10 mouse cellular contexts compared by ENCODE assay signal in genomic region chr5:134436782-134437458, GRCm38 (mm10). TPM values are rescaled to one million over a fixed set of nuclear protein-coding genes. Genes with fewer than 3 reads are reported as not detected.
DNase-seq lines count a peak whose midpoint lies in the region; ATAC-seq and TF ChIP-seq lines count a peak whose summit lies in the region.
"Had no signal": no experiment of that assay in that cellular context is flagged by ENCODE, and none has a peak within 500 bp of the region (broad histone marks: within the 10 kb centered on the region; RNA-seq: fewer than 3 reads in every experiment).

No protein-coding gene starts in this region.

- H3K4me3 ChIP-seq in heart, embryonic 12.5 days: no peak overlapping the region
- no peak overlapping the region for H3K4me3 ChIP-seq in lung, embryonic 16.5 days (ENCODE audit: low read length)
- H3K4me3 ChIP-seq in intestine, embryonic 14.5 days (ENCODE audit: low read depth, low read length): no peak overlapping the region
- H3K4me3 ChIP-seq in stomach, postnatal 0 days (ENCODE audit: low read depth, low read length): no peak overlapping the region
- H3K4me3 ChIP-seq: liver, embryonic 12.5 days had no signal

- no peak overlapping the region for H3K9ac ChIP-seq in heart, embryonic 12.5 days
- H3K9ac ChIP-seq in lung, embryonic 16.5 days (ENCODE audit: low read length): no peak overlapping the region
- H3K9ac ChIP-seq in intestine, embryonic 14.5 days (ENCODE audit: low read length): no peak overlapping the region
- H3K9ac ChIP-seq in stomach, postnatal 0 days (ENCODE audit: low read length): no peak overlapping the region
- H3K9ac ChIP-seq: liver, embryonic 12.5 days had no signal

- no peak for TF ChIP-seq CTCF in stomach, postnatal 0 days (IDR thresholded peaks at IDR 0.05; ENCODE audit: low read depth)

- no peak overlapping the region for H3K4me2 ChIP-seq in heart, embryonic 12.5 days
- H3K4me2 ChIP-seq in lung, embryonic 16.5 days (ENCODE audit: low read depth, low read length): no peak overlapping the region
- no peak overlapping the region for H3K4me2 ChIP-seq in intestine, embryonic 14.5 days (ENCODE audit: low read length)
- H3K4me2 ChIP-seq in stomach, postnatal 0 days (replicated peaks; ENCODE audit: low read depth): no peak overlapping the region
- H3K4me2 ChIP-seq: liver, embryonic 12.5 days had no signal

- 0 out of 2 replicates have a peak, but pooled peaks cover 4% of the 10 kb centered on the region for H3K36me3 ChIP-seq in heart, embryonic 12.5 days
- no peaks in the 10 kb centered on the region for H3K36me3 ChIP-seq in lung, embryonic 16.5 days (ENCODE audit: control insufficient read depth, insufficient read depth, low read length)
- peaks cover 6% of the 10 kb centered on the region; the same call in 1 of the 2 replicates for H3K36me3 ChIP-seq in intestine, embryonic 14.5 days (ENCODE audit: control insufficient read depth, insufficient read depth, low read length)
- no peaks in the 10 kb centered on the region for H3K36me3 ChIP-seq in stomach, postnatal 0 days (ENCODE audit: control insufficient read depth, insufficient read depth, low read length)
- H3K36me3 ChIP-seq: G1E; liver, embryonic 12.5 days had no signal

- H3K9me3 ChIP-seq in heart, embryonic 12.5 days (replicated peaks): no peaks in the 10 kb centered on the region
- no peaks in the 10 kb centered on the region for H3K9me3 ChIP-seq in lung, embryonic 16.5 days (ENCODE audit: control insufficient read depth, low read length)
- H3K9me3 ChIP-seq in intestine, embryonic 14.5 days (ENCODE audit: control insufficient read depth, low read length): no peaks in the 10 kb centered on the region
- no peaks in the 10 kb centered on the region for H3K9me3 ChIP-seq in stomach, postnatal 0 days (ENCODE audit: control insufficient read depth, low read length)
- H3K9me3 ChIP-seq: G1E; liver, embryonic 12.5 days had no signal

- no peaks in the 10 kb centered on the region for H3K27me3 ChIP-seq in heart, embryonic 12.5 days (replicated peaks)
- H3K27me3 ChIP-seq in lung, embryonic 16.5 days (ENCODE audit: control insufficient read depth, insufficient read depth, low read depth, low read length): no peaks in the 10 kb centered on the region
- no peaks in the 10 kb centered on the region for H3K27me3 ChIP-seq in intestine, embryonic 14.5 days (replicated peaks; ENCODE audit: control insufficient read depth, insufficient read depth, low read length)
- H3K27me3 ChIP-seq in stomach, postnatal 0 days (ENCODE audit: control insufficient read depth, insufficient read depth, low read length): no peaks in the 10 kb centered on the region
- H3K27me3 ChIP-seq: liver, embryonic 12.5 days had no signal

- H3K4me1 ChIP-seq in heart, embryonic 12.5 days (replicated peaks): peaks cover 87% of the 10 kb centered on the region
- H3K4me1 ChIP-seq in lung, embryonic 16.5 days (replicated peaks; ENCODE audit: control insufficient read depth, insufficient read depth, low read length): peaks cover 35% of the 10 kb centered on the region
- H3K4me1 ChIP-seq in intestine, embryonic 14.5 days (replicated peaks; ENCODE audit: control insufficient read depth, insufficient read depth, low read length): peaks cover 47% of the 10 kb centered on the region
- H3K4me1 ChIP-seq in stomach, postnatal 0 days (replicated peaks; ENCODE audit: control insufficient read depth, insufficient read depth): peaks cover 15% of the 10 kb centered on the region

- DNase-seq in heart, adult 8-10 months (ENCODE audit: low spot score): no peak
- DNase-seq in lung, postnatal 10 days: no peak
- no peak for DNase-seq in intestine, embryonic 14.5 days (ENCODE audit: low spot score)
- peak; percentile 45 for DNase-seq in stomach, postnatal 0 days (ENCODE audit: low spot score)
- no peak for DNase-seq in cerebellum, adult 18-20 months

- TF ChIP-seq EP300 in stomach, postnatal 0 days (optimal IDR thresholded peaks at IDR 0.05): no peak

- 85% methylated on average over 13 of the region's 13 CpGs for WGBS in heart, embryonic 12.5 days
- WGBS in lung, embryonic 16.5 days: 81% methylated on average over 13 of the region's 13 CpGs
- 82% methylated on average over 13 of the region's 13 CpGs for WGBS in intestine, embryonic 14.5 days
- 67% methylated on average over 13 of the region's 13 CpGs for WGBS in stomach, postnatal 0 days

- H3K27ac ChIP-seq in heart, embryonic 12.5 days (ENCODE audit: poor library complexity, severe bottlenecking): peak overlapping the region; percentile 96
- H3K27ac ChIP-seq in lung, embryonic 16.5 days (ENCODE audit: low read length): 0 out of 2 replicates have a peak overlapping the region, but pooled peaks have one; percentile 27
- H3K27ac ChIP-seq in intestine, embryonic 14.5 days (ENCODE audit: low read depth): 0 out of 2 replicates have a peak overlapping the region, but pooled peaks have one; percentile 7
- H3K27ac ChIP-seq in stomach, postnatal 0 days (replicated peaks): peak overlapping the region; percentile 77
- H3K27ac ChIP-seq: liver, embryonic 12.5 days had no signal

- ATAC-seq in heart, embryonic 12.5 days (ENCODE audit: insufficient number of reproducible peaks, low FRiP score): no peak
- ATAC-seq in lung, embryonic 16.5 days (ENCODE audit: low read depth): no peak
- ATAC-seq in intestine, embryonic 14.5 days (replicated peaks; ENCODE audit: low FRiP score, low TSS enrichment, low read depth): 0 out of 2 replicates have a peak, but pooled peaks have one; percentile 18
- ATAC-seq in stomach, postnatal 0 days (ENCODE audit: low FRiP score, low TSS enrichment): peak; percentile 43
- no peak for ATAC-seq in megakaryocyte, adult 5-6 weeks (ENCODE audit: poor library complexity, severe bottlenecking)

RNA-seq across cellular contexts. Expression of gene Gtf2ird1, which starts 19.6 kb away (rescaled TPM):
- 64.8 and 72.8 TPM in 2 replicates for polyA plus RNA-seq in heart, embryonic 12.5 days (2016; fragmentation: Nextera tagmentation; extraction: Ambion mirVana)
- total RNA-seq in heart, adult 8-10 months (2022): 10 to 100 TPM; 20.9 to 28.3 (median 24.5) TPM
- 58.8 and 67.5 TPM in 2 replicates for polyA plus RNA-seq in lung, embryonic 16.5 days (2015; fragmentation: Nextera tagmentation; extraction: Ambion mirVana)
- polyA plus RNA-seq in intestine, embryonic 14.5 days (2014; fragmentation: Nextera tagmentation; extraction: Ambion mirVana): 85.9 and 101 TPM in 2 replicates
- polyA plus RNA-seq in stomach, postnatal 0 days (2015; fragmentation: Nextera tagmentation; extraction: Ambion mirVana): 42.4 and 47.0 TPM in 2 replicates
- 4.9 and 5.7 TPM in 2 replicates for total RNA-seq in megakaryocyte, adult 5-6 weeks (2015)
- 4.4 and 8.7 TPM in 2 replicates for total RNA-seq in megakaryocyte, adult 5-6 weeks (2017)

Comparison
In these comparisons a context has a peak if more than half of its experiments do, and no peak if none do; other contexts are left out.
1. ATAC-seq: peak in intestine, embryonic 14.5 days (single experiment) and stomach, postnatal 0 days (single experiment); none in heart, embryonic 12.5 days (single experiment), lung, embryonic 16.5 days (single experiment) and megakaryocyte, adult 5-6 weeks (single experiment).
2. H3K27ac ChIP-seq: peak in every context shown above with its lines; median percentile 96 in heart, embryonic 12.5 days; 77 in stomach, postnatal 0 days; 27 in lung, embryonic 16.5 days; 7 in intestine, embryonic 14.5 days.